ENCODE assay signal across 8 mouse cellular contexts in the genomic region with DNA sequence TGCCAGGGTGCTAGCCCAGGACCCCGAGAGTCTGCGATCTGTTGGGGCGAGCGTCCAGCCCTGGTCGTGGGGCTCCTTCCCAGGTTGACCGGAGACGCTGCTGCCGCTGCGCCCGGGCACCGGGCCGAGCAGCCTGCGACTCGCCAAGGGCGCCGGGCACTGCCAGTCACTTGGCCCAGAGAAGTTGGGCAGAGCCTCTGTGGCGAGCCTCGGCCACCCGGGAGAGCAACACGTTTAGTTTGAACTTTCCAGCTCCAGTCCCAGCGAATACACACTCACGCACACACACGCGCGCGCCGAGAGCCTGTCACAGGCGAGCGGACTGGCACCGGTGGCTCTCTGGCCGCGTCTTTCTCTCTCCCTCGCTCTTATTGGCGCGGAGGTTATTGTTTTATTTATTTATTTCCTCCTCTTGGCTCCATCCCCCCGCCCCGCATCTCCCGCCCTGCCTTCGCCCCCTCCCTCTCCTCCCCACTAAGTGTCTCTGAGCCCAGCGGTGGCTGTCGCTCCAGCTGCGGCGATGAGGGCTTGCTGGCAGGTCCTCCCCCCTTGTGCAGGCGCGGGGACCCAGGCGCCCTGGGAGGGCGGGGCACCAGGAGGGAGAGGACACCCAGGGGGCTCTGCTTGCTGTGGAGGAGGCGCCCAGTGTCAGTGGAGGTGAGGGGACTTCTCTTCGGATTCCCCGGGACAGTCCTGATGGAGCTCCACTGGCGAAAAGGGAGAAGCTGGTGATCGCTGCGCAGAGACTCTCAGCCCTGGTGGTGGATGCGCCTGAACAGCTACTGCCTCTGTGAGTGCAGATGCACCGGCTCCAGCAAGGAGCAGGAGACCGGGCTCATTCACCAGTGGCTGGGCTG.
A peak's percentile ranks its signal among the peaks of the same experiment; 100 is the strongest.
DNase-seq lines count a peak whose midpoint lies in the region; ATAC-seq and TF ChIP-seq lines count a peak whose summit lies in the region.

No protein-coding gene starts in this region.

- ATAC-seq in midbrain, embryonic 11.5 days (ENCODE audit: low FRiP score) = peak; percentile 89
- ATAC-seq in stomach, postnatal 0 days (ENCODE audit: low FRiP score, low TSS enrichment) = peak; percentile 63

- peak overlapping the region; percentile 69 for H3K4me3 ChIP-seq in midbrain, embryonic 11.5 days (ENCODE audit: low read depth, low read length)
- peak overlapping the region; percentile 37 for H3K4me3 ChIP-seq in stomach, postnatal 0 days (ENCODE audit: low read depth, low read length)

- peak overlapping the region; percentile 59 for H3K9ac ChIP-seq in midbrain, embryonic 11.5 days (ENCODE audit: low read length)
- H3K9ac ChIP-seq in stomach, postnatal 0 days (ENCODE audit: low read length) = no peak overlapping the region

- H3K4me2 ChIP-seq in midbrain, embryonic 11.5 days = peak overlapping the region; percentile 97
- peak overlapping the region; percentile 65 for H3K4me2 ChIP-seq in stomach, postnatal 0 days (replicated peaks; ENCODE audit: low read depth)

- H3K27me3 ChIP-seq in midbrain, embryonic 11.5 days (ENCODE audit: control insufficient read depth, insufficient read depth, low read length) = no peaks in the 10 kb centered on the region
- no peaks in the 10 kb centered on the region for H3K27me3 ChIP-seq in stomach, postnatal 0 days (ENCODE audit: control insufficient read depth, insufficient read depth, low read length)

- DNase-seq in kidney, postnatal 4 days = peak; percentile 17 to 27
- no peak for DNase-seq in kidney, postnatal 14 days
- DNase-seq in cerebellum, postnatal 4 days (ENCODE audit: low spot score in 2 of 2) = peak; percentile 44 to 55
- peak; percentile 28 for DNase-seq in gastrocnemius, postnatal 25 days
- DNase-seq in layer of hippocampus, postnatal 10 days (ENCODE audit: low spot score in 2 of 2) = peak; percentile 52 to 70
- DNase-seq in midbrain, embryonic 11.5 days (ENCODE audit: low spot score, missing footprints) = peak; percentile 95
- DNase-seq in stomach, postnatal 0 days (ENCODE audit: low spot score) = peak; percentile 20
- DNase-seq in thymus, postnatal 14 days = no peak

- TF ChIP-seq CTCF in stomach, postnatal 0 days (IDR thresholded peaks at IDR 0.05; ENCODE audit: low read depth) = no peak

- H3K4me1 ChIP-seq in midbrain, embryonic 11.5 days (ENCODE audit: control insufficient read depth, insufficient read depth, low read length) = no peaks in the 10 kb centered on the region
- H3K4me1 ChIP-seq in stomach, postnatal 0 days (replicated peaks; ENCODE audit: control insufficient read depth, insufficient read depth) = no peaks in the 10 kb centered on the region

- no peak overlapping the region for H3K27ac ChIP-seq in midbrain, embryonic 11.5 days (ENCODE audit: low read depth, low read length)
- no peak overlapping the region for H3K27ac ChIP-seq in stomach, postnatal 0 days (replicated peaks)

- 1% methylated on average over 53 of the region's 56 CpGs for WGBS in midbrain, embryonic 11.5 days
- under 1% methylated on average over 54 of the region's 56 CpGs for WGBS in stomach, postnatal 0 days

- no peak for TF ChIP-seq EP300 in stomach, postnatal 0 days (optimal IDR thresholded peaks at IDR 0.05)

- no peaks in the 10 kb centered on the region for H3K9me3 ChIP-seq in midbrain, embryonic 11.5 days (ENCODE audit: control insufficient read depth, low read length)
- H3K9me3 ChIP-seq in stomach, postnatal 0 days (ENCODE audit: control insufficient read depth, low read length) = no peaks in the 10 kb centered on the region

- H3K36me3 ChIP-seq in midbrain, embryonic 11.5 days (ENCODE audit: control insufficient read depth, insufficient read depth, low read length) = no peaks in the 10 kb centered on the region
- no peaks in the 10 kb centered on the region for H3K36me3 ChIP-seq in stomach, postnatal 0 days (ENCODE audit: control insufficient read depth, insufficient read depth, low read length)

Comparison
In these comparisons a context has a peak if more than half of its experiments do, and no peak if none do; other contexts are left out.
1. DNase-seq: peak in kidney, postnatal 4 days (2 of 2), cerebellum, postnatal 4 days (2 of 2), gastrocnemius, postnatal 25 days (single experiment), layer of hippocampus, postnatal 10 days (2 of 2), midbrain, embryonic 11.5 days (single experiment) and stomach, postnatal 0 days (single experiment); none in kidney, postnatal 14 days (single experiment) and thymus, postnatal 14 days (single experiment).